Mouse (Mus musculus) heart, embryonic 10.5 days (tissue): Measurements from ENCODE around the gene Fam227b. TPM values are rescaled to one million over a fixed set of nuclear protein-coding genes. Genes with fewer than 3 reads are reported as not detected.

Source experiments
- DNase-seq: peaks from one replicate; pipeline ENCODE4 v3.0.0-alpha.2; 2017; ENCODE audit warnings: low spot score
- H3K27ac ChIP-seq: fragments of 300-500 bp; sonication (generic); 2 replicates; pipeline ENCODE4 v1.5.1; 2016; ENCODE audit warnings: mild to moderate bottlenecking
- H3K27me3 ChIP-seq: fragments of 300-500 bp; sonication (generic); 2 replicates; pipeline ENCODE4 v1.6.1; 2016; ENCODE audit warnings: mild to moderate bottlenecking; ENCODE audit not compliant: poor library complexity, insufficient read depth, severe bottlenecking
- H3K36me3 ChIP-seq: fragments of 300-500 bp; sonication (generic); 2 replicates; pipeline ENCODE4 v1.6.1; 2016; ENCODE audit warnings: mild to moderate bottlenecking, moderate library complexity
- H3K4me1 ChIP-seq: fragments of 300-500 bp; sonication (generic); 2 replicates; pipeline ENCODE4 v1.6.1; 2016; ENCODE audit warnings: mild to moderate bottlenecking
- H3K4me3 ChIP-seq: fragments of 300-500 bp; sonication (generic); 2 replicates; pipeline ENCODE4 v1.5.1; 2016; ENCODE audit warnings: mild to moderate bottlenecking, moderate library complexity
- H3K9me3 ChIP-seq: fragments of 300-500 bp; sonication (generic); 2 replicates; pipeline ENCODE4 v1.6.1; 2016; ENCODE audit warnings: mild to moderate bottlenecking, moderate library complexity
- WGBS: fragments of 180-500 bp; shearing (Covaris S2); methylation state at CpG from one replicate; pipeline ENCODE4 v1.1.7; 2016; 5-methylcytosine and 5-hydroxymethylcytosine counted together
- polyA plus RNA-seq: library from polyadenylated mRNA; unstranded; fragments of >200 nt; fragmentation: Nextera tagmentation; extraction: Ambion mirVana; gene quantifications from 2 replicates; pipeline ENCODE4 v1.2.1, GENCODE M21; 2016

The Fam227b gene
- polyA plus RNA-seq, 1 experiment from 2014 or later = not detected

DNA sequence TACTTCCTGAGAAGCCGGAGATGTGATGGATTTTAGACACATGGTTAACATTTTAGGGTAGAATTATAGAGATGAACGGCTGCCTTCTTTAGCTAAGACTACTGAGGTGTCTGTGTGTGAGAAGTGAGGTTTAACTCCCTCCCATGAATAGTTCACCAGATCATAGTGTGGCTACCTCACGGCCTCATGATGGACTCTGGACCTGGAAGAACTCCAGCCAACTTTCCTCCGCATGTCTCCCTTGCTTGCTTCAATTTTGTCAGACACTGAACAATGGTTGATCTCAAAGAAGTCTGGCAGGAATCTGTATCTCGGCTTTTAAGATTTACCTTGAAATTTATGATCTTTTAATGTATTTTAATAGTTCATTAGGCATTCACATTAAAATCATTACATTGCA is 106.2 kb downstream of the Fam227b start:
- Histone ChIP-seq H3K27ac (no peak overlapping the region), H3K36me3 (no peaks in the 10 kb centered on the region), H3K4me1 (peaks cover 19% of the 10 kb centered on the region), H3K4me3 (no peak overlapping the region), H3K9me3 (no peaks in the 10 kb centered on the region), H3K27me3 (no peaks in the 10 kb centered on the region)
- no peak for DNase-seq
- WGBS = 86% methylated on average over 5 of the region's 5 CpGs

DNA sequence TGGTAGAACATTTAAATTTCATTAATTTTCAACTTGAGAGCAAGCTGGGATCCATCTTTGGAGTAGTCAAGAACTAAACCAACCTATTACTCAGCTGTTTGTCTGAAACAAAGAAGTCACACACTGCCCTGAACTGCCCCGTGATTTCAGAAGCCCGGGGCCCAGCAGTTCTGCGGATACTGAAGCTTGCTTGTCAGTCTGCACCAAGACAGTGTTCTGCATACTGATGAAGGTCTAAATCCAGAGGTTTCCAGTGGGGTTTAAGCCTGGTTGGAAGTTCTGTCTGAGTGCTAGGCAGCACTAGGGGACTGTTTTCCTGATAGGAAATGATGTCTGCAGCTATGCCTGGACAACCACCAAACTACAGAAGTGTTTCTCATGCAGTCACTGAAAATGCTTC is 109.1 kb downstream of the Fam227b start:
- Histone ChIP-seq H3K4me3 (no peak overlapping the region), H3K9me3 (no peaks in the 10 kb centered on the region), H3K36me3 (no peaks in the 10 kb centered on the region), H3K27me3 (no peaks in the 10 kb centered on the region), H3K4me1 (peaks cover 34% of the 10 kb centered on the region), H3K27ac (peak overlapping the region; percentile 72; the same call in 1 of the 2 replicates)
- DNase-seq = no peak
- 56% methylated on average over 3 of the region's 3 CpGs for WGBS

- H3K4me1 ChIP-seq = peaks cover 34% of the 10 kb centered on the region
- DNase-seq = no peak
- no peaks in the 10 kb centered on the region for H3K27me3 ChIP-seq
- H3K4me3 ChIP-seq = no peak overlapping the region
- H3K27ac ChIP-seq = no peak overlapping the region
- WGBS = 84% methylated on average over 6 of the region's 6 CpGs
- no peaks in the 10 kb centered on the region for H3K9me3 ChIP-seq
- no peaks in the 10 kb centered on the region for H3K36me3 ChIP-seq
These were observed 110.6 kb downstream of the Fam227b start for GRCm38 (mm10) chr2:126041237-126041636.

GRCm38 (mm10) chr2:126040651-126041050 is 111.2 kb downstream of the Fam227b start:
- H3K4me1 ChIP-seq = peaks cover 35% of the 10 kb centered on the region
- no peaks in the 10 kb centered on the region for H3K27me3 ChIP-seq
- no peak overlapping the region for H3K4me3 ChIP-seq
- no peak for DNase-seq
- no peaks in the 10 kb centered on the region for H3K9me3 ChIP-seq
- WGBS = 79% methylated on average over 2 of the region's 2 CpGs
- H3K27ac ChIP-seq = no peak overlapping the region
- H3K36me3 ChIP-seq = no peaks in the 10 kb centered on the region

DNA sequence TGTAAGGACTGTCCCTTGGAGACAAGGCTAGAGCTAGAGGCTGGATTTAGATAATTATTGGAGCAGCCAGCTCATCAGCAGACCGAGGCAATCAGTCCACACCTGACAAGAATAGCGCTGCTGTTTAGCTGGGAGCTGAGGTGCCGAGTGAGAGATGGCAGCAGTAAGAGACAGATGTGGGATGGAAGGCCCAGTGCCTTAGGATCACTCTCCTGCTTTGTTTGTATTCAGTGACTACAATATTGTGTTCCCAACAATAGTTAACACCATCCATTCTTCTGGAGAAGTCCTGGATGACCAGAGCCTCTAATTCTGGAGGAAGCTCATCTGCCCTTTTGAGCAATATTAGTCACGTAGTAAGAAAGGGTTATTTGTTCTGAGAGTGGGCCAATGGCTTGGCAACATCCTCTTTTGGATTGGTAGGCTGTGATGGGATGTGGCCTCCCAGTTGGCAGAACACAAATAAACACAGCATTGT is 112.4 kb downstream of the Fam227b start:
- no peaks in the 10 kb centered on the region for H3K27me3 ChIP-seq
- H3K27ac ChIP-seq = peak overlapping the region; percentile 67; the same call in 1 of the 2 replicates
- no peak overlapping the region for H3K4me3 ChIP-seq
- H3K4me1 ChIP-seq = peaks cover 41% of the 10 kb centered on the region
- WGBS = 41% methylated on average over 4 of the region's 4 CpGs
- H3K36me3 ChIP-seq = no peaks in the 10 kb centered on the region
- H3K9me3 ChIP-seq = no peaks in the 10 kb centered on the region
- peak; percentile 78 for DNase-seq

DNA sequence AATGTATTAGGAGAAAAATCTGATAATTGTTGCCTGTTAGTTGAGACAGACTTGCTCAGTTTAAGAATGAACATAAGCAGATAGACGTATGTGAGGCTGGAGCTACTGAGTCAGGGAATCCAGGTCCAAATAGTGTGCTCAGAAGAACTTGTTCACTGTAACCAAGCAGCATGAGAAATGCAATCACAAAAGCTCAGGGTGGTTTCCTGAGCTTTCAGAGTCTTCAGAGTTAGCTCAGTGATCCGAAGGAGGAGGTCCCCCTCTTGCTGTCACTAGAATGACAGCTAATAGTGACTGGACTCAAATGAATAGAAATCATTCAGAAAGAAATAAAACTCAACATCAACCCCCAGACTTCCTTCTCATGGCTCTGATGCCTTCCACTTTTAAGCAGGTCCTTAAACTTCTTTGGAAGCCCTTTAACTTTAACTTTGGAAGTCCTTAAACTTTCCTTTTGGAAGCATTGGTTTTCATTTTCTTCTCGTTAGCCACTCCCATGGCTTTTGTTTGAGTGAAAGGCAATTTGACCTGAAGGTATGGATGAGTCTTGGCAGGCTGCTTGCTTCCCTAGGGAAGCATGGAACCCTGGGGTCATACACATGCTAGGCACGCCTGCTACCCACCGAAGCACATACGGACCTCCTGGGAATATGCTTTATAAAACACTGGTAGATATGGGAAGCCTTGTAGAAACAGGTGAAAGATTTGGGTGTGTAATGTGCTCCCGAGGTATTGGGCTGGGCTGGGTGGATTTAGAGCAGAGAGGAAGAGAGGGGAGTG is 113.4 kb downstream of the Fam227b start:
- Histone ChIP-seq H3K4me1 (peaks cover 32% of the 10 kb centered on the region), H3K9me3 (no peaks in the 10 kb centered on the region), H3K4me3 (no peak overlapping the region), H3K27me3 (no peaks in the 10 kb centered on the region), H3K36me3 (no peaks in the 10 kb centered on the region), H3K27ac (peak overlapping the region; percentile 53; the same call in 1 of the 2 replicates)
- 77% methylated on average over 7 of the region's 7 CpGs for WGBS
- DNase-seq = no peak

- 82% methylated on average over 4 of the region's 4 CpGs for WGBS
- no peak for DNase-seq
- Histone ChIP-seq H3K4me3 (no peak overlapping the region), H3K27ac (no peak overlapping the region), H3K27me3 (no peaks in the 10 kb centered on the region), H3K36me3 (no peaks in the 10 kb centered on the region), H3K4me1 (peaks cover 22% of the 10 kb centered on the region), H3K9me3 (no peaks in the 10 kb centered on the region)
These were observed 115.7 kb downstream of the Fam227b start for GRCm38 (mm10) chr2:126036121-126036520.

DNA sequence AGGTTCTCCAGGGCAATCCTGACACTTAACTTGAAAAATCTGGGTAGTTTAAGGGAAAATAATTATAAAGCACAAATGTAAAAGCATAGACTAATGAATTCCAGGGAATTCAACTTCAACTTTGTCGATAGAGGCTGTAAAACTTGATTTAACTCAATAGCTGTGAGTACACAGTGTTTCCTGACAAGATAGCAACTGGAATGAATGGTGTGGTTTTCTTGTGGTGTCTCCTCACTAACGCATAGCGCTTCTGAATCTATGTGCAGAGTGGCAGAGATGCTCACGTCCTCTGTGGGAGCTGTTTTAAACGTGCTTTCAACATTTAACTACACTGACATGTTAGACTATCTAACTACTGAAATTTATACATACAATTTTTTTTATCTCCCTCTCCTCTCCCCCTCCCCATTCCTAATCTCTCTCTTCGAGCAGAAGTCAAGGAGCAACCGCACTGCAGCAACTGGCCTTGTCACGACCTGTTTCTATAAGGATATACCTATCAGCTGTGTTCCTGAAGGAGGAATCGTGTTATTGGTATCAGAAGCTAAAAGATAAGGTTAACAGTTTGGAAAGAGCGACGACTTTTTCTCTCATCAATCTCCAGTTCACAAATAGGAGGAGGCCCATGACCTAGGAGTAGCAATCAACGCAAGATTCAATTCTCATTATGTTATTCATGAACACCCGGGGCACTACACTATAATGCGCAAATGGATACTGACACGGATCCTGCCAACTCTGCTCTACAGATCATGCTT is 116.6 kb downstream of the Fam227b start:
- WGBS = 54% methylated on average over 15 of the region's 15 CpGs
- H3K9me3 ChIP-seq = no peaks in the 10 kb centered on the region

DNA sequence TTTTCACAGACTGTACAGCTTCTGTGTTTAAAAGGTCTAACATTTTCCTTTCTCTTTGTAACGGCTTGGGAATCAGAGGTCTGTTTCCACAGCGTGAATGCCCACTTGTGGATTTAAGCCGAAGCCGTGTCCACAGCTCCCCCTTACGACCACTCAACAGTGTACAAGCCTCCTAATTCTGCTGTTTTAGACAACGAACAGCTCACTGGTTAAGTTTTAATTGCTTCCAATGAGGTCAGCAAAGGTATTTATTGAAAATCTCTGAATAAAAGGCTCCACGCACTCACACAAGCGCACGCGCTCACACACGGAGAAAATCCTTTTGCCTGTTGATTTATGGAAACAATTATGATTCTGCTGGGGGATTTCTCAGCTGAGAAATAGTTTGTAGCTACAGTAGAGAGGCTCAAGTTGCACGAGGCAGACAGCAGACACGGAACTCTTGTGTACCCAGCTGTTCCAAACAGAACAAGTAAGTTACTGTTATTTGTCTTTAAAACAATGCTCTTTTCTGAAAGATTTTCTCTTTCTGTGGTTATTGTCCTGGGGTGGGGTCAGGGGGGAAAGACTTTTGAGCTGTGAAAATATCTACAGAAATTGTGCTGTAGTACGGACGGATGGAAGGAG is 117.3 kb downstream of the Fam227b start, which contains the start of gene Fgf7:
Fgf7 (plus strand) TSS at position 280 of the 627 bp plus-strand sequence.
- DNase-seq = no peak
- 76% methylated on average over 15 of the region's 15 CpGs for WGBS
- Histone ChIP-seq H3K27ac (no peak within 1 kb of the TSS), H3K4me3 (no peak within 1 kb of the TSS), H3K4me1 (peaks cover 18% of the 10 kb centered on the region), H3K27me3 (no peaks in the 10 kb centered on the region), H3K9me3 (no peaks in the 10 kb centered on the region), H3K36me3 (no peaks in the 10 kb centered on the region)

More for the DNA sequence above, 116.6 kb downstream of the Fam227b start:
- DNase-seq = no peak
- H3K4me3 ChIP-seq = no peak overlapping the region
- H3K27ac ChIP-seq = 0 out of 2 replicates have a peak overlapping the region, but pooled peaks have one; percentile 42
- H3K4me1 ChIP-seq = peaks cover 22% of the 10 kb centered on the region
- no peaks in the 10 kb centered on the region for H3K27me3 ChIP-seq
- H3K36me3 ChIP-seq = no peaks in the 10 kb centered on the region

GRCm38 (mm10) chr2:126033114-126033972 is 118.5 kb downstream of the Fam227b start:
- DNase-seq = no peak
- Histone ChIP-seq H3K27ac (no peak overlapping the region), H3K27me3 (no peaks in the 10 kb centered on the region), H3K4me1 (peaks cover 8% of the 10 kb centered on the region), H3K9me3 (no peaks in the 10 kb centered on the region), H3K36me3 (no peaks in the 10 kb centered on the region), H3K4me3 (no peak overlapping the region)
- WGBS = 67% methylated on average over 8 of the region's 8 CpGs

- Histone ChIP-seq H3K9me3 (no peaks in the 10 kb centered on the region), H3K27me3 (no peaks in the 10 kb centered on the region), H3K27ac (no peak overlapping the region), H3K4me1 (peaks cover 7% of the 10 kb centered on the region; the same call in 1 of the 2 replicates), H3K36me3 (no peaks in the 10 kb centered on the region), H3K4me3 (no peak overlapping the region)
- DNase-seq = no peak
- 58% methylated on average over 8 of the region's 8 CpGs for WGBS
These were observed 120.5 kb downstream of the Fam227b start for GRCm38 (mm10) chr2:126031186-126031900.
